Mouse (Mus musculus): ENCODE measurements around the gene Gm14325. TPM values are rescaled to one million over a fixed set of nuclear protein-coding genes. Genes with fewer than 3 reads are reported as not detected.

Gm14325 gene
- polyA plus RNA-seq, 1 experiment = 0.66 TPM

Other genes starting within 250 kb of the Gm14325 start
- not detected in 2 replicates for gene Gm14322, start 81.0 kb downstream of the Gm14325 start, polyA plus RNA-seq (2012; rRNA removed)
- gene Gm14327, start 56.8 kb upstream of the Gm14325 start, polyA plus RNA-seq (2012; rRNA removed) = 0.16 TPM in 1 of 2 replicates, not detected in the other
- not detected in 2 replicates for gene Zfp972, start 85.3 kb upstream of the Gm14325 start, polyA plus RNA-seq (2012; rRNA removed)
- gene Gm14326, start 117.0 kb upstream of the Gm14325 start, polyA plus RNA-seq (2012; rRNA removed) = 0.33 and 0.62 TPM in 2 replicates
- gene Zfp971, start 182.9 kb upstream of the Gm14325 start, polyA plus RNA-seq (2012; rRNA removed) = 0.25 TPM in 2 replicates
- gene Zfp931, start 238.1 kb upstream of the Gm14325 start, polyA plus RNA-seq (2012; rRNA removed) = 0.10 TPM in 1 of 2 replicates, not detected in the other

All from small intestine, adult 2 months (tissue).